Mouse (Mus musculus): ENCODE measurements around the gene Tmem82.

The Tmem82 gene

DNA sequence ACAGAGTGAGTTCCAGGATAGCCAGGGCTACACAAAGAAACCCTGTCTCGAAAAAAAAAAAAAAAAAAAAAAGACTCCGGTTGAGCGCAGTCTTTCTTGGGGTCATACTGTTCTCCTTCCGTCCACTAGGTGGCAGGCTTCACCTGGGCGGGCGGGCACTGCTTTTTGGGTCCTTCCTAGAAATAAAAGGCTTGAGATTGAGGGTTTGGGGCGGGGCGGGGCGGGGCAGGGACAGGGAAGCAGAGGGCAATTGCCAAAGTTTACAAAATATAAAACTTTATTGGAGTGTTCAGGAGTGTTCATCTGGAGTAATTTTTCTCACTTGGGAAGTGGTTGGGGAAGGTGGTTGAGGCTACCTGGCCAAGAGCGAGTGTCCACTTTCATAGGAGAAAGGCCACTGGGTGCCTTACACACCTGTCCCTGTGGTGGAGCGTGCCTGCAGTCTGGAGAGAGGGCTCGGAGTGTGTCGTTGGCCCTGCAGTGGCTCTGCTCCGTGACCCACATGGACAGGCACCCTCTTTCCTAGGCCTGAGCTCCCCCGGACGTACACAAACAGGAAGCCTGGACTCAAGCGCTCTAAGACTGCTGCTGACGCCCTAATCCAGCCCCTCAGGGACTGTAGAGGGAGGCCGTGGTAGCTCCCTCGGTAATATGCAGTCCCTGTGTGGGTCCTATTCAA is at the start of gene Tmem82:
Gene Tmem82 (minus strand): TSS at position 69 of the 679 bp plus-strand sequence.
- no peak for DNase-seq (ENCODE audit: low spot score)

DNA sequence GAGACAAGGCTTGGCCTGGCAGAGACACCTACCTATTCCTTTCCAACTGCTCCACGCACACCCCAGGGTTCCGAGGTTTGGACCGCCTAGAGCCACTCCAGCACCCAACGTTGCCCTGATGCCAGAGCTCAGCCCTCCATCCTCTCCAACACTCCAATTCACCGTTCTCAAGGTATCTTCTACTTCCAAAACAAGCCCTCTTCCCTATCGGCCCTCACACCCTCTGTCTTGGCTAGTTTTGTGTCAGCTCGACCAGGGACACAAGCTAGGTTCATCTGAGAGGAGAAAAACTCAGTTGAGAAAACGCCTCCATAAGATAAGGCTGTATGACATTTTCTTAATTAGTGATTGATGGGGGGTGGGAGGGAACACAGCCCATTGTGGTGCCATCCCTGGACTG is 46.4 kb upstream of the Tmem82 start, which contains the start of gene Plekhm2:
Gene Plekhm2 (minus strand): TSS at position 101 of the 400 bp plus-strand sequence.
- no peak for DNase-seq (ENCODE audit: low spot score)

DNA sequence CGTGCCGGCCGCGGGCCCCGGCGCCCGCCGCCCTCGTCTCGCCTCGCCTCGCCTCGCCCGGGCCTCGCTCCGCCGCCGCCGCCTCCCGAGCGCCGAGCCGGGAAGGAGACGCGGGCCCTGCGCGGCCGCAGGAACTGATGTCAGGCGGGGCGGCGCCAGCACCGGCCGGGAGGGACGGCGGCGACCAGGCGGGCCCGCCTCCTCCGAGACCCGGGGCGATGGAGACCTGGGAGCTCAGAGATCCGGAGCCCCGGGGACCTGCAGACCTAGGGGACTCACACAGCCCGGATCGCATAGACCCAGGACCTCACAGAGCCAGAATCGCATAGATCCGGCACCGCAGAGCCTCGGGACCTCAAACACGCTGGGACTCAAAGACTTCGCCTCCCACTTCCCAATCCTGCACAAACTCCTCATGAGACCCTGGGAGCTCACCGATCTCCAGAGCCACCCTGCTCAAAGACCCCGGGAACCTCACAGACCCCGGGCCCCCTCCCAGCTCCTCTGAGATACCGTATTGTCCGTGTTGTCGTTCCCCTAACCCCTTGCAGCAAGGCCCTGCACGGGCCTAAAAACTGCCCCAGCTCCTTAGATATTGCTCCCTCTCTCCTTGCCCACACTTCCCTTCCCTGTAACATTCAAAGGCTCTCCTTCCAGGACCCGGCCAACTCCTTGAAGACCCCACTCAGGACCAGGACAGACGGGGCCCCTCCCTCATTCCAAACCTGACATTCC is 45.7 kb upstream of the Tmem82 start:
- DNase-seq (ENCODE audit: low spot score) = peak; percentile 64

DNA sequence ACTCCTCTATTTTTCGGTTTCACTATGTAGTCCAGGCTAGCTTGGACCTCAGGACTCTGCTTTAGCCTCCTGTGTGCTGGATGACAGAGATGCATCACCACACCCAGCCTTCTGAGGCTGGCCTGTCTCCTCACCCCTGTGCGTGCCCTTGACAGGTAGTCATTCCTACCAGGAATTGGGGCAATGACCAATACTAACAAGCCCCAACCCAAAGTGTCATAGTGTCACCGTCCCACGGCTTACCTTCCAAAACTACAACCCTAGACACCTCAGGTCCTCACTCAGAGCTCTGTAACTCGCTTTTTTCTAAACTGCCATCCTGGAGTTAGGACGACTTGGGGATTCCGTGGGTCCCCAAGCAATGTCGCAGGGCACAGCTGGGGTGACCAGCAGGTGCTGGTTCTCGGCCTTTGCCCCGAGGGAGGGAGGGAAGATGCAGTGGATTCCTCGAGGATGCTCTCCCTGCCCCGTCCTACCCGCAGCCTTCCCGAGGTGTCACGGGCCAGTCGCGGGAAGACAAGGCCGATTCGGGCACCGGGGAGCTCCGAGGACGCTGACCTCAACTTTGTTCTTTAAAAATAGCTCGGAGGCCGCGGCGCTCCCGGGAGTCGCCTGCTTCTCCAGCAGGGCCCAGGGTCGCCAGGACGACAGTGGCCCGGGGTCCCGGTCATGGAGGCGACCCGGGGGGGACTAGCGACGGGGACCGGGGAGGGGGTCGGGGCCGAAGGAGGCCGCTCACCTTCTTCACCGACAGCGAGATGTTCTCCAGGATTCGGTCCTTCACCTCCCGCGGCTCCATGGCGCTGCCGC is 44.9 kb upstream of the Tmem82 start:
- DNase-seq (ENCODE audit: low spot score) = no peak

DNA sequence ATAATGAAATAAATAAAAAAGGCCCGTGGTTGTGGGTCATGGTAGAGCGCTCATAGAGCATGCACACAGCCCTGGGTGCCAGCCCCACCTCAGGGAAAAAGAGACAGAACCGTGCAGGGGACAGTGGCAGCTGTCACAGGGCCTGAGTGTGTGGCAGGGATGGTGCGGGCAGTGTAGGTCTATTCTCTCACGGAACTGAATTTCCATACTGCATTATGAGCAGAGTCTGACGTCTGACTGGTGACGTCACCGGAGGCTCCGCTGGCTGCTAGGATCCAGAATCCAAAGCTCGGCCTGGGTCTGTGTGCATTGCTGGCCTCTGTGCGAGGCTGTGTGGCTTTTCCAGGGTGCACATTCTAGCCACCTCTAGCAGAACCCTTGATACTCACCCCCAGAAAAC is 42.5 kb upstream of the Tmem82 start:
- DNase-seq (ENCODE audit: low spot score) = no peak

DNA sequence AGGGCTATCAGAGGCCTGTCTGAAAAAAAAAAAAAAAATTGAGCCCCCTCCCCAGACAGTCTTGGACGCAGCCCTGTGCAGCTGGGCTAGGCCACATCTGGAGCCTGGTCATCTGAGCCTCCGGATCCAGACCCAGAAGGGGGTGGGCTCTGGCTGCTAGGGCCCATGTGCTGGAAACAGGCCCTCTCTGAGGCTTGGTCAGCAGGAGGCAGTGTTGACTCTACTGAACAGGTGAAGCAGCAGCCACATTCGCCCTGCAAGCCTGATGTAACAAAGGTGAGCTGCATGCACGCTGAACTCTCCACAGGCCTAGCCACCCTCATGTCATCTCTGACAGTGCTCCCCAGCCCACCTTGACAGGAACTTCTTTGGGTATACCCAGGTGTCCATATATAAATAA is 41.3 kb upstream of the Tmem82 start:
- no peak for DNase-seq (ENCODE audit: low spot score)

DNA sequence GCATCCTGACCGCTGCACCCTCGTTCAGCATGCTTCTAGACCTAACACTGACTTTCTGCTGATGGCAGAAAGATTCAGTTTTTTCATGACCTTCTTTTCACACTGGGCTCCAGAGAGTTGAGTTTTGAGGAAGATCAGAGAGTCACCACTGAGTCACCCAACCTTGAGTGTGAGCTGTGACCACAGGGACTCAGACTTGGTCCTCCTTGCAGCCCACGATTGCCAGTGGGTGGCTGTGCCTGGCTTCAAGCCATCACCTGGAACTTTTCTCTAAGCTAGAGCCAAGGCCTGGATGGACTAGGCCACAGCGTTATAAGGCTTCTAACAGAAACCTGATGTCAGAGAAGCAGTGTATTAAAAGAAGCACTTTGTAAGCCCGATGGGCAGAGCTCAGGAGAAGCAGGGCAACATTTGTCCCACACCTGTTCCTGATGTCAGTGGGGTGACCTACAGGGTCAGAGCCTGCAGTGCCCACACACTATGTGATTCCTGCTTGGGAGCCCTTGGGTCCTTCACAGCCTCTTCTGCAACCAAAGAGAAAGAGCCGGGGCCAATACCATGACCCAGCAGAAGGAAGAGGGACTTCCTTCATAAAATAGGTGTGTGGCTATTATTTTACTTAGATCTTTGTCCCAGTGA is 40.5 kb upstream of the Tmem82 start:
- DNase-seq (ENCODE audit: low spot score) = no peak

DNA sequence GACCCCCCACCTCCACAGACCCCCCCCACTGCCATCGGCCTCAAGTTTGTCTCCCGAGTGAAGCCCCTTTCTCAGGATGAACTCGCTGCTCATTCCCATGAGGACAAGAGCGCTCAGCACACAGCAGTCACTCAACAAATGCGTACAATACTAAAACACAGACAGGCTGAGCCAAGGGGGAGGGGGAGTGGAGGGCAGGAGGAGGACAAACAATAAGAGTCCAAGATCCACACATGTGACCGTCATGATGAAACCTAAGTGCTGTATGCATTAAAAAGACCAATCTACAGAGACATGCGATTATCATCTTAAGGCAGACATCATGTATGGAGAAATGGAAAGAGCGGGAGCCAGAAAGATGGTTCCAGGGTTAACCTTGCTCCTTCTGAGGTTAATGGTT is 38.5 kb upstream of the Tmem82 start:
- no peak for DNase-seq (ENCODE audit: low spot score)

DNA sequence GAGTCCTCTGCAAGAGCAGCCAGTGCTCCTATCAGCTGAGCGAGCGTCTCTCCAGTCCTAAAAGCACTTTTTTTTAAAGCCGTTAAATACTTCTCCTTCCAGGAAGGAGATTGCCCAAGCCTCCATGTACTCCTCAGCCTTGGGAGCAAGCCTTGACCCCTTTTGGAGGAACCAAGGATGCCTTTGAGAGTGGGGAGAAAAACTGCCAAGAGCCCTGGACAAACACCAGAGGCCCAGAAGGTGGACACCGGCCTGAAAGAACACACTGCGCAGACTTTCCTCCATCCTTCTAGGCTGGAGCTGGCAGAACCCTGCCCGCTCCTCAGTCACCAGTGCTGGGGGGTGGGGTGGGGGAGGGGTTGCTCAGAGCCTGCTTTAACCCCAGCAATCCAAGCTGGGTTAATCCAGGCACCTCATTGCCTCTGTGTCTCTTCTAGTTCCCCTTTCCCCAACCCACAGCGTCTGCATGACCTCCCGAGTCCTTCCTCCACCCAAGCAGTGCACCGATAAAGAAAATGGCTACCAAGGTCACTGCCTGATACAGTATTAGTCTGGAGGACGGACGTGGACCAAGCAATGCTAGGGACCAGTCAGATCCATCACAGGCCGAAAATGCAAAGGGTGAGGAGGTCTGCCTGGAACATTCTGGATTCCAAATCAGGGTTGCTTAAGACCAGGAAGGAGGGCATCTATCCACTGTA is 37.6 kb upstream of the Tmem82 start:
- peak; percentile 75 for DNase-seq (ENCODE audit: low spot score)

DNA sequence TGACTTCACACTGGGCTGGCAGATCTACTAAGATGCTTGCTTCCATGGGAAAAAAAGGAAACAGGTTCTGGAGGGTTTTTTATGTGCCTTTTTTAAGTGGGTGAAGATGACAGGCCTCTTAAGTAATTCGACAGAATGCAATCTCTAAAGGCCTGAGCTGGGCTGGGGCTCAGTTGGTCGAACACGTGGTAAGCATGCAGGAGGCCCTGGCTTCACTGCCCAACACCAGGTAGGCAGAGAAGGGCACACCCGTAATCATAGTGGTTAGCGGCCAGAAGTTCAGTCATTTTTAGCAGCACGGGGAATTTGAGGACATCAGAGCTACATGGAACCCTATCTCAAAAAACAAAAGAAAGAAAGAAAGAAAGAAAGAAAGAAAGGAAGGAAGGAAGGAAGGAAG is 36.1 kb upstream of the Tmem82 start:
- DNase-seq (ENCODE audit: low spot score) = no peak

DNA sequence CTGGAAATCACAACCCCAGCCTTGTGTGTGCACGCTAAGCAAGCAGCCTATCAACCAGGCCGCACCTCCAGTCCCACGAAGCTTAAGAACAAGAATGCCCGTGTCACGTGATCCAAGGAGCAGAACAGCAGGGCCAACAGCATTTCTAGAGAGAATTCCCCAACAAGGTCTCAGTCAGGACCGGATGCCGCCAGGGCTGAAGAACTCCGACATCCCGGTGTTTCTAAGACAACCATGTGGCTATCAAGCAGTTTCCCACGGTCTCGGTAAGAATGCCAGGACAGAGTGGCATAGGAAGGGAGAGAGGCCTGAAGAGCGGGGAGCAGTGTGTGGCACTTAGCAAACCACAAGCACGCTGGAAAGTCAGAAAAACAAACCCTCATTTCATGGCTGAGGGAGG is 35.4 kb upstream of the Tmem82 start:
- DNase-seq (ENCODE audit: low spot score) = no peak

DNA sequence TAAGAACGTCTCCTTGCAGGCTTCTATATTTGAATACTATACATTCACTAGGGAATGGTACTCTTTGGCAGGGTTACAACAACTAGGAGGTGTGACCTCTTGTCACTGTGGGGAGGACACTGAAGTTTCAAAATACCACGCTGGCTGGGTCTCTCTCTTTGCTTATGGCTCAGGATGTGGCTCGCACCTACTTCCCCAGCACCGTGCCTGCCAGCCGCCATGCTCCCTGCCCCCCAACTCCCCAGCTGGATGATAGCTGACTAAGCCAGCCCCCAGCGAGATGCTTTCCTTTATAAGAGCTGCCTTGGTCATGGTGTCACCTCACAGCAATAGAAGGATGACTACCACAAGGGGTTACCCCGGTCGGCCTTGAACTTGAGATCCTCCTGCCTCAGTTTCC is 34.6 kb upstream of the Tmem82 start:
- DNase-seq (ENCODE audit: low spot score) = no peak

DNA sequence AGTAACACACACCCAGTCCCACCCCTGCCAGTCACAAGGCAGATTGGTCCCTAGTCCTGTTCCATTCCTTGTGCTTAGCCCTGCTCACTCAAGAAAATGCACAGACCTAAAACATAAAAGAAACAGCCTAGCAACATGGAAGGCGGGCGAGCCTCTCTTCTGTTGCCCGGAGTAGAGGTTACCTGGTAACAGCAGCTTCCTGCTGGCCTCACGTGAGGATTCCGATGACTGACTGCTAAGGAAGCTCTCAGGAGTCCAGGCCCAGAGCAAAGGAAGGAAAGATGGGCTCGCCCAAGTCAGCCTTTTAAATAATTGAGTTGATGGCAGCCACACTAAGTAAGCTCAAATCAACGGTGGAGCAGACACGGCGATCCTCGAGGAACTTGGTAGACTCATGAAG is 33.5 kb upstream of the Tmem82 start:
- no peak for DNase-seq (ENCODE audit: low spot score)

DNA sequence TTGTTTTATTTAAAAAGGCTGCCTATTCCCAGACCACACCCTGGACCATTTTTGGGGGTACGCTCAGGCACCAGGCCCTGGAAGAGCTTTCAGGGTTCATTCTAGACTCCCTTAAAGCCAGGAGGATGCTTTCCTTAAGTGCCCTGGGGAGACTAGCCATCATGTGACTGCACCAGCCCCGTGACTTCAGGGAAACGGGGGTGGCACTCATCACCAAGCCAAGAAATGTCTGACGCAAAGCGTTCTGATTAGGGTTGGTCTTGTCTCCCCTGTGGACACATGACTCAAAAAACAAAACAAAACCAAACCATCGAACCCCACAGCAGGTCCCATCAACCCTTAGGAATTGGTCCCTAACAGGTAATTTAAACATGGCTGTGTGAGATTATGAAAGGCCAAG is 32.9 kb upstream of the Tmem82 start:
- no peak for DNase-seq (ENCODE audit: low spot score)

DNA sequence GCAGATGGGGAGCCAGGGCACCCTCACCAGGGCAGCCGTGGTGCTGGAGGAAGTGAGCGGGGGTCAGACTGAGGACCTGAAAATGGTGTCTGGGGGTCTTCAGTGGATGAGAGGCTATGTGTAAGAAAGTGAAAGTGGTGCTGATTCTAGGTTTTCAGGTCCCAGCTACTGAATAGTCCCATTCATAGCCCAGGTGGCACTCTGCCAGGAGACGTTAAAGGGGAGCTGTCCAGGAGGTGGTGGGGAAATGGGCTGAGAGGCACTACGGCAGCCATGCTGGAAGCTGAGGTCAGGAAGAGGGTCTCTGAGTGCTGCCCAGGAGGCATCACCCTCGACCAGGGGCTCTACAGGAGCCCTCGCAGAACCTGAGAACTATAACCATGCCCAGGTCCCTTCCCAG is 30.8 kb upstream of the Tmem82 start:
- no peak for DNase-seq (ENCODE audit: low spot score)

DNA sequence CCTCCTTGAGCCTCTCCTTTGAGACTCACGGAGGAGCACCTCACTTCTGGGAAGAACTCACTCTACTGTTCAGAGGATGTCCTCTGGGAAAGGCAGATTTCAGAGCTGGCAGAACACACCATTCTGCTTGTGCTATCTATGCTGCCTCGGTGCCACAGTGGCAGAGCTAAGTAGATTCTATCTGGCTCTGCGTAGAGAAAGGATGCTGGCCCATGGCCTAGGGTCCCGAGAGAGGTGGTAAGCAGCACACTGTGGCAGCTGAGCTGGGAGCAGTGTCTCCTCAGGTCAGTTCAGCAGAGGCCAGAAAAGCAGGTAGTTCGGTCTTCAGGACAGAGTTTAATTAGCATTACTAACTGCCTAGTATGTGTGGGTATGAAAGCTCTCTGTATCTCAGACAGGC is 29.8 kb upstream of the Tmem82 start:
- no peak for DNase-seq (ENCODE audit: low spot score)

DNA sequence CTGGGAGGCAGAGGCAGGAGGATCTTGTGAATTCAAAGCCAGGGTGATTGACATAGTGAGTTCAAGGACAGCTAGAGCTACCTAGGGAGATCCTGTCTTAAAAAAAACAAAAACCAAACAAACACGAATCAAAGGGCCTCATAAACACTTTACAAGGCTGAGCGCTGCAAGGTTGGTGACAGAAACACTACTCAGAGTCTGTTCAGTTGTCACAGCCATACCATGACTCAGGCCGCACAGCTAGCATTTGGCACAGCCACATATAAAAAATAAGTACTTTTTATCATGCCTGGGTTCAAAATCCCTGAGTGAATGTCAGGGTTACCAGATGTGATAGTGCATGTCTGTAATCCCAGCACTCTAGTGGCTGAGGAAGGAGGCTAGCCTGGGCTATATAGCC is 28.8 kb upstream of the Tmem82 start:
- no peak for DNase-seq (ENCODE audit: low spot score)

DNA sequence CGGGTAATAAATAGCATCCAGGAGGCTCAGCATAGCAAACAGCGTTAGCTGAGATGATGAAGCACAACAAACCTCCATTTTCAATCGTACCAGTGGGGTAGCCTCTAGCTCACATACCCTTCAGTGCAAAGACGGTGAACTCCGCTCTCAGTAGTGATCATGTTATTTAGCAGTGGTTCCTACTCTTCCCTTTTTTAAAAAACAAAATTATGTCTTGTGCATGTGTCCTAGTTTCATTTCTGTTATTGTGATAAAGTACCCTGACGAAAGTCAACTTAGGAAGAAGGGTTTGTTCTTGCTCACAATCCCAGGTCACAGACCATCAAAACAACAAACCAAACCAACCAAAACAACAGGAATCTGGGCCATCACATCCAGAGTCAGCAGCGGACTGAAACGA is 27.6 kb upstream of the Tmem82 start:
- no peak for DNase-seq (ENCODE audit: low spot score)

DNA sequence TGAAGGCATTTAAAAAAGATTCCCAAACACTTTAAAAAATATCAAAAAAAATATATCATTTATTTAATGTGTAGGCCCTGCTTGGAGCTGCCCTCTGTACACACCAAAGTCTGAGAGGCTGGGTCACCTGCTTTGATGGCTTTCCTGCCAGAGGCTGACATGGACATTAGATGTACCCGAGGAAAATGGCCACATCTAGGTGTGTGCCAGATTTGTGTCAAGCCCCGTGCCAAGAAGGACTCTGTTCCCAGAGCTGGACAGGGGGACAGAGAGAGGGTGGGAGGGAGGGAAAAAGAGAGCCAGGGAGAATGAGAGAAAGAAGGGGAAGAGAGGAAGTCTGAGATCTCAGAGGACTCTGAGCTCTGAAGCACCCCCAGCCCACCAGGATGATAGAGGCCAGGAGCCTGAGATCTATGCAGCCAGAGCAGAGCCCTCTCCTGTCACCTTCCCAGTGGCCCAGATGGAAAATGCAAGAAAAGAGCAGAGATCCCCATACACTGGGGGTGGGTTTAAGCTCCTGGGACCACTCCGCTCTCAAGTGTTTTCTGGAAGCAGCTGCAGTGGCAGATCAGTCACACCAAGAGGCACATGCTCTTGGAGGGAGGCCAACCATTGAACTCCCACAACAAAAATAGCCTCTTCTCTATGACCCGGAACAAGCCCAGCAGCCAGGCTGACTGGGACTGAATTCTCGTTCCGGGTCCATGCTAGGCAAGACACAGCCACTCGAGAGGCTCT is 24.9 kb upstream of the Tmem82 start:
- peak; percentile 52 for DNase-seq (ENCODE audit: low spot score)

DNA sequence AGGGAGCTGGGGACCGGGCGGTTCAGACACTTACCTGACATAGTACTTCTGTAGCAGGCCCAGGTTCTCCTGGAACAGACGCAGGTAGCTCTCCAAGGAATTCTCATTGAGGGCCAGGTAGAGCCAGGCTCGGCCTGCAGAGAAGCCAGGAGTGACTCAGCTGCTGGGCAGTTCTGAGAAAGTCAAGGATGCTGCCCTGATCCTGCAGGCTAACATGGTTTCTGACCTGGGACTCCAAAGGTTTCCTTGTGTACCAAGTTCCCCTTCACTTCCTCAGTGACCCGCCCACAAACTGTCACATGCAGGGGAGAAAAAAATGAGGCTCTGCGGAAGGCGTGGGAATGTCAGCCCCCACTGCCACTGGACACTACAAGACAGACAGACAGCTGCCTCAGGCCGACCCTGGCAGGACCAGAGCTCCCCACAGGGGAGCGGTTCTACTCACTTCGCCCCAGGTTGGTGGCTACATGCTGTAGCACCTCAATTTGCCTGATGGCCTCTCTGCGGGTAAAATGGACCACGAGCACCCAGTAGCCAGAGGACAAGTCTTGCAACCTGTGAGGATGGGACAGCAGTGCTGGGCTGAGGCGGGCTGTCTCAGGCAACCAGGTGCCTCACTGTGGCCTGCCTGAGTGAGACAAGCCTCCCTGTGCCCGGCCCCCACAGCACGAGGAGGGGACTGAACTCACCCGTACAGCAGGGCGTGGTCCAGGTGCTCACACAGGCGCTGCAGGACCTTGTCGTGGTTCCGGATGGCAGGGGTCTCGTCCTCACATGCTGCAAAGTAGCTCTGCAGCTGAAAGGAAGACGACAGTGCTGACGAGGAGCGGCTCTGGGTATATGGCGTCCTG is 23.8 kb upstream of the Tmem82 start:
- no peak for DNase-seq (ENCODE audit: low spot score)
